ENCODE assay signal across 9 mouse cellular contexts in the genomic region with DNA sequence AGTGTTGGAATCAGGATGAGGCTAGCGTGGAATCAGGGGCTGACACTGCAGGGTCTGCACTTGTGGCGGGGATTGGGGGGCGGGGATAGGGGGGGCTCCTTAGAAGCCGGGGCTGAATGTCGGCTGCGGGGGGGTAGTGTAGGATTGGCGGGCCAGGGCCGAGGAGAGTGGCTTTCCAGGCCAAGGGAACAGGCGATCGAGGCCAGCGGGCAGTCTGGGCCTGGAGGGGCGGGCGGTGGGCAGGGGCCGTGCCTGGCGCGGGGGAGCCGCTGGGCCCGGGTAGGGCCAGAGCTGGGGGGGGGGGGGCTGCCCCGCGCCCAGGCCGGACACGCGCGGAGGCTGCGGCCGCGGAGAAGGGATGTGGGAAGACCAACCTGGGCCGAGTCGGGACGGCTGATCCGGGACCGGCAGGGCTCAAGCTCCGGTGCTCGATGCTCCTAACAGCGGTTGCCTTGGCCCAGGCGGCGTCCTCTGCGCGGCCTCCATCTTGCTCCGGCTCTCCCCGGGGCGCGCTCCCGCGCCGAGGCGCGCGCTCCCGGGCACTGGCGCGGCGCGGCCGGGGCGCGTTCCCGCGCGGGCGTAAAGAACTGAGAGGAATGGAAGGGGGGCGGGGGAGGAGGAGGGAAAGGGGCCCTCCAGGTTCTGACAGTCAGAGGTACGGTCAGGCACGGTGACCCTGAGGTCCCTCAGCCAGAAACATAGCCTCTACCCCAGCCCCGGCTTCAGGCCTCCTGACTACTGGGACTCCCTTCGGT. TPM values are rescaled to one million over a fixed set of nuclear protein-coding genes. Genes with fewer than 3 reads are reported as not detected.
DNase-seq lines count a peak whose midpoint lies in the region; ATAC-seq and TF ChIP-seq lines count a peak whose summit lies in the region.
"Had no signal": no experiment of that assay in that cellular context is flagged by ENCODE, and none has a peak within 500 bp of the region (broad histone marks: within the 10 kb centered on the region; RNA-seq: fewer than 3 reads in every experiment).

A gene (minus strand): TSS at position 544 of the 755 bp plus-strand sequence.

- peak; percentile 49 for ATAC-seq in lung, embryonic 14.5 days (ENCODE audit: insufficient read depth)
- ATAC-seq in forebrain, postnatal 0 days, result peak; percentile 88

- H3K27me3 ChIP-seq in lung, embryonic 14.5 days (ENCODE audit: insufficient read depth, low read length), result peaks cover 34% of the 10 kb centered on the region
- H3K27me3 ChIP-seq in cerebellum, adult 2 months (ENCODE audit: control insufficient read depth, insufficient read depth, low read length), result no peaks in the 10 kb centered on the region
- no peaks in the 10 kb centered on the region for H3K27me3 ChIP-seq in forebrain, postnatal 0 days (ENCODE audit: insufficient read depth, low read length)

- TF ChIP-seq POLR2A in cerebellum, adult 2 months (IDR thresholded peaks at IDR 0.05; ENCODE audit: borderline replicate concordance, insufficient read depth, low read length), result peak; percentile 64

- TF ChIP-seq CTCF in lung, embryonic 14.5 days (IDR thresholded peaks at IDR 0.05; ENCODE audit: low read depth), result no peak
- TF ChIP-seq CTCF in cerebellum, adult 2 months (IDR thresholded peaks at IDR 0.05; ENCODE audit: borderline replicate concordance, insufficient read depth, low read depth, low read length), result no peak
- TF ChIP-seq CTCF in forebrain, postnatal 0 days (IDR thresholded peaks at IDR 0.05; ENCODE audit: low read depth), result no peak
- no peak for TF ChIP-seq CTCF in left cerebral cortex, adult 2 months (IDR thresholded peaks at IDR 0.05)

- no peaks in the 10 kb centered on the region for H3K4me1 ChIP-seq in lung, embryonic 14.5 days (ENCODE audit: insufficient read depth)
- peaks cover 12% of the 10 kb centered on the region; the same call in 1 of the 2 replicates for H3K4me1 ChIP-seq in cerebellum, adult 2 months (ENCODE audit: control insufficient read depth, insufficient read depth, low read length)
- peaks cover 15% of the 10 kb centered on the region for H3K4me1 ChIP-seq in forebrain, postnatal 0 days (ENCODE audit: insufficient read depth)

- H3K4me2 ChIP-seq in lung, embryonic 14.5 days, result peak within 1 kb of the TSS; percentile 71
- H3K4me2 ChIP-seq in forebrain, postnatal 0 days (ENCODE audit: low read depth), result peak within 1 kb of the TSS; percentile 79

- peak within 1 kb of the TSS; percentile 44 for H3K4me3 ChIP-seq in lung, embryonic 14.5 days (ENCODE audit: low read depth, low read length)
- H3K4me3 ChIP-seq in cerebellum, adult 2 months (replicated peaks; ENCODE audit: insufficient read depth, low read depth, low read length), result peak within 1 kb of the TSS; percentile 97
- H3K4me3 ChIP-seq in forebrain, postnatal 0 days (ENCODE audit: low read depth, low read length), result peak within 1 kb of the TSS; percentile 84
- peak within 1 kb of the TSS; percentile 72 for H3K4me3 ChIP-seq in left cerebral cortex, adult 2 months

- peak; percentile 30 for DNase-seq in lung, embryonic 14.5 days
- DNase-seq in lung, postnatal 10 days, result no peak
- DNase-seq in cerebellum, adult 2 months, result peak; percentile 76 to 81
- DNase-seq in forebrain, postnatal 0 days, result peak; percentile 86
- DNase-seq in left cerebral cortex, adult 2 months (ENCODE audit: extremely low spot score in 1 of 2, low spot score in 2 of 2), result peak; percentile 62 to 68
- DNase-seq in neural tube, embryonic 10.5 days (ENCODE audit: extremely low spot score, low spot score), result peak; percentile 56
- DNase-seq in T-cell, adult 2 months (ENCODE audit: low spot score), result no peak
- DNase-seq in gastrocnemius, postnatal 4 days (ENCODE audit: low spot score in 2 of 2), result no peak

- peak within 1 kb of the TSS; percentile 32; the same call in 1 of the 2 replicates for H3K9ac ChIP-seq in lung, embryonic 14.5 days
- H3K9ac ChIP-seq in forebrain, postnatal 0 days, result peak within 1 kb of the TSS; percentile 91

- H3K27ac ChIP-seq in lung, embryonic 14.5 days (ENCODE audit: low read depth), result no peak within 1 kb of the TSS
- H3K27ac ChIP-seq in cerebellum, adult 2 months (ENCODE audit: insufficient read depth, low read length), result peak within 1 kb of the TSS; percentile 80
- H3K27ac ChIP-seq in forebrain, postnatal 0 days (ENCODE audit: low read depth, low read length), result peak within 1 kb of the TSS; percentile 71
- H3K27ac ChIP-seq in left cerebral cortex, adult 2 months, result peak within 1 kb of the TSS; percentile 86

- H3K9me3 ChIP-seq in lung, embryonic 14.5 days (ENCODE audit: low read depth, low read length), result no peaks in the 10 kb centered on the region
- no peaks in the 10 kb centered on the region for H3K9me3 ChIP-seq in forebrain, postnatal 0 days (ENCODE audit: low read length)

- intact Hi-C loops in left cerebral cortex, adult 2 months (cut with DNase I), result loop anchor here (1.0 kb wide), 1 partner anchor 42 kb away; a partner anchor contains a TSS

- H3K36me3 ChIP-seq in lung, embryonic 14.5 days (ENCODE audit: insufficient read depth), result no peaks in the 10 kb centered on the region
- no peaks in the 10 kb centered on the region for H3K36me3 ChIP-seq in forebrain, postnatal 0 days (ENCODE audit: insufficient read depth)

- under 1% methylated on average over 60 of the region's 66 CpGs for WGBS in lung, embryonic 14.5 days
- 1% methylated on average over 59 of the region's 66 CpGs for WGBS in cerebellum, adult 2 months
- WGBS in forebrain, postnatal 0 days, result under 1% methylated on average over 57 of the region's 66 CpGs

RNA-seq across cellular contexts. Expression of the gene that starts here (rescaled TPM):
- polyA plus RNA-seq in lung, embryonic 14.5 days (2014; fragmentation: Nextera tagmentation; extraction: Ambion mirVana), result 0.61 and 0.80 TPM in 2 replicates
- polyA plus RNA-seq in cerebellum, adult 2 months (2012; rRNA removed), result 53.1 and 57.5 TPM in 2 replicates
- 49.6 and 64.1 TPM in 2 replicates for total RNA-seq in forebrain, postnatal 0 days (2014; rRNA removed)
- polyA plus RNA-seq in forebrain, postnatal 0 days (2015; fragmentation: Nextera tagmentation; extraction: Ambion mirVana), result 26.7 and 53.5 TPM in 2 replicates
- total RNA-seq in left cerebral cortex, adult 2 months (2021), result 10 to 100 TPM; 81.1 to 83.1 TPM
- 1 to 10 TPM in 1 of 2 experiments, under 1 TPM in 1; 0.91 to 1.0 TPM for total RNA-seq in gastrocnemius, postnatal 4 days (2021)
- total RNA-seq: neutrophil, adult 5-6 weeks had no signal

Comparison
In these comparisons a context has a peak if more than half of its experiments do, and no peak if none do; other contexts are left out.
1. RNA of the gene that starts here (total RNA-seq): 81.1 to 83.1 TPM in left cerebral cortex, adult 2 months and 49.6 to 64.1 TPM in forebrain, postnatal 0 days; 0.91 to 1.0 TPM in gastrocnemius, postnatal 4 days; every median in the first group is over 10 times any median in the second.
2. RNA of the gene that starts here (polyA plus RNA-seq): 53.1 to 57.5 TPM in cerebellum, adult 2 months and 26.7 to 53.5 TPM in forebrain, postnatal 0 days; 0.61 to 0.80 TPM in lung, embryonic 14.5 days; every median in the first group is over 10 times any median in the second.
3. Peak in DNase-seq, ATAC-seq, H3K4me3 ChIP-seq, H3K9ac ChIP-seq and H3K4me2 ChIP-seq in lung, embryonic 14.5 days; RNA of the gene not detected or under 1 TPM.
4. DNase-seq: peak in cerebellum, adult 2 months (2 of 2), forebrain, postnatal 0 days (single experiment), left cerebral cortex, adult 2 months (2 of 2) and neural tube, embryonic 10.5 days (single experiment); none in lung, postnatal 10 days (single experiment), T-cell, adult 2 months (single experiment) and gastrocnemius, postnatal 4 days (0 of 2).
5. H3K4me3 ChIP-seq: peak in every context shown above with its lines; median percentile 97 in cerebellum, adult 2 months; 84 in forebrain, postnatal 0 days; 72 in left cerebral cortex, adult 2 months; 44 in lung, embryonic 14.5 days.